Mouse (Mus musculus) myocyte (in vitro differentiated cells): ENCODE measurements around the gene Mul1.

Source experiments
- E2F4 ChIP-seq: IDR thresholded peaks from one replicate; pipeline ENCODE4 v1.6.1; 2011; ENCODE audit warnings: mild to moderate bottlenecking, control low read depth, moderate library complexity; ENCODE audit not compliant: insufficient read depth
- MAX ChIP-seq: IDR thresholded peaks from one replicate; pipeline ENCODE4 v1.6.1; 2011; ENCODE audit warnings: low read depth, mild to moderate bottlenecking, control low read depth
- MYOD1 ChIP-seq, 3 experiments: IDR thresholded peaks; one replicate each; pipeline ENCODE4 v1.6.1; 2011; ENCODE audit warnings: control low read depth in 2 of 3, low read depth in 2 of 3, mild to moderate bottlenecking in 2 of 3, moderate library complexity in 1 of 3; ENCODE audit not compliant: insufficient read length in 2 of 3, control insufficient read depth in 1 of 3
- MYOG ChIP-seq, 3 experiments: IDR thresholded peaks; one replicate each; pipeline ENCODE4 v1.6.1; 2011; ENCODE audit warnings: control low read depth in 2 of 3, low read depth in 2 of 3, mild to moderate bottlenecking in 2 of 3; ENCODE audit not compliant: insufficient read length in 2 of 3, control insufficient read depth in 1 of 3, insufficient read depth in 1 of 3
- POLR2A ChIP-seq: IDR thresholded peaks from one replicate; pipeline ENCODE4 v1.6.1; 2011; ENCODE audit warnings: low read depth, mild to moderate bottlenecking, control low read depth, moderate library complexity; ENCODE audit not compliant: insufficient read length
- POLR2AphosphoS2 ChIP-seq: IDR thresholded peaks from one replicate; pipeline ENCODE4 v1.6.1; 2011; ENCODE audit warnings: low read depth, control low read depth; ENCODE audit not compliant: insufficient read length
- REST ChIP-seq: IDR thresholded peaks from one replicate; pipeline ENCODE4 v1.6.1; 2011; ENCODE audit warnings: mild to moderate bottlenecking, control low read depth, moderate library complexity; ENCODE audit not compliant: insufficient read depth, insufficient read length
- SRF ChIP-seq: IDR thresholded peaks from one replicate; pipeline ENCODE4 v1.6.1; 2011; ENCODE audit warnings: low read depth; ENCODE audit not compliant: control insufficient read depth, insufficient read length
- TCF12 ChIP-seq: IDR thresholded peaks from one replicate; pipeline ENCODE4 v1.6.1; 2011; ENCODE audit warnings: mild to moderate bottlenecking, control low read depth; ENCODE audit not compliant: poor library complexity, insufficient read depth, severe bottlenecking
- USF1 ChIP-seq: IDR thresholded peaks from one replicate; pipeline ENCODE4 v1.6.1; 2011; ENCODE audit warnings: low read depth, mild to moderate bottlenecking, control low read depth, moderate library complexity

- no peak for TF ChIP-seq REST
- TF ChIP-seq SRF = no peak
- no peak for TF ChIP-seq USF1
- TF ChIP-seq POLR2AphosphoS2 = no peak
- TF ChIP-seq POLR2A = no peak
- TF ChIP-seq MYOD1 (IDR thresholded peaks at IDR 0.05; ENCODE audit: control insufficient read depth in 1 of 3, insufficient read length in 2 of 3, low read depth in 2 of 3) = no peak
- TF ChIP-seq MAX = no peak
- no peak for TF ChIP-seq TCF12
- TF ChIP-seq E2F4 = no peak
- TF ChIP-seq MYOG (IDR thresholded peaks at IDR 0.05; ENCODE audit: control insufficient read depth in 1 of 3, insufficient read depth in 1 of 3, insufficient read length in 2 of 3, low read depth in 2 of 3) = no peak
These were observed 23.5 kb upstream of the Mul1 start for GRCm38 (mm10) chr4:138411011-138411410.
